Mouse (Mus musculus): Measurements from ENCODE around the gene Zdhhc5.

The Zdhhc5 gene

DNA sequence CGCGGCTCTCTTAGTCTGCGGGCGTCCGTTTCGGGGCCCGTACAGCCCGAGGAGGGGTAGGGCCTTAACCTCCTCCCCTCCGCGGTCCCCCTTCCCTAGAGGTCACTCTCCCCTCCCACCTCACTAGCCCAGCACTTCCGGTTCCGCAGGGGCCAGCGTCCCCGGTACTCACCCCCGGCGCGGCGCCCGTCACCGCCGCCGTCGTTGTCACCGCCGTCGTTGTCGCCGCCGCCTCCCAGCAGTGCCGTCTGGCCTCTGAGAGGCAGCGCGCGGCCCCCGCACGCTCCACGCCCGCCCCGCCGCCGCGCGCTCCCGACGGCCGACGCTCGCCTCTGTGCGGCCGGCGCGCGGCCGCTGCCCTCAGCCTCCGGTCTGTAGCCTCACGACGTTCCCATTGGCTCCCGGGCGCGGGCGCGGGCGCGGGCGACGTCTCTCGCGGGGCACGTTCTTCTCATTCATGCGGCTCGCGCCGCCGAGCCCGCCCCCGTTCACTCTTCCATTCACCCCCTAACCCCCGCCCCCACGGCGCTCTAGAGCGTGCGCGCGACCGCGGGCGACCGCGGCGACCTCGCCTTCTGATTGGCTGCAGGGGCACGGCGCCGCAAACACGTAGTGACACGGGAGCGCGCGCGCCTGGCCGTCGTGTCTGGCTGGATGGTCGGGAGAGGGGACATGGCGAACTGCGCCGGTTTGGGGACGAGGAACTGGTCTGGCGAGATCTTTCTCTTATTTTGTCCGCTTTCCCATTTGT is at the start of gene Zdhhc5:
Gene Zdhhc5, minus strand, starts transcription at position 370 of the 751 bp plus-strand sequence.
- DNase-seq = peak; percentile 99

DNA sequence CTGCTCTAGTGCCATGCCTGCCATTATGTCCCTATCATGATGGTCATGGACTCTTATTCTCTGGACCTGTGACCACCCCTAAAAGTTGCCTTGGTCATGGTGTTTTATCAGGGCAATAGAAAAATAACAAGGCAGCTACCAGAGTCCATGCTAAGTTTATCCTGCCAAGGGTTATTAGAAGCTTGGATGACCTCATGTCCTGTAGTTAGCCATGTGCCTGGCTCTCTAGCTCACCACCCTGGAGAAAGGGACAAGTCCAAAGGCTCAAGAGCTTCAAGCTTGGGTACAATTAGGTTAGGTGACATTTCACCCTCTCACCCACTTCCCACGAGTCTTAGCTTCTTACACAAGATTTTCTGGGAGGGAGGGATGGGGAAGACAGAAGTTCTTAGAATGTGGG is 47.8 kb upstream of the Zdhhc5 start:
- DNase-seq = no peak

DNA sequence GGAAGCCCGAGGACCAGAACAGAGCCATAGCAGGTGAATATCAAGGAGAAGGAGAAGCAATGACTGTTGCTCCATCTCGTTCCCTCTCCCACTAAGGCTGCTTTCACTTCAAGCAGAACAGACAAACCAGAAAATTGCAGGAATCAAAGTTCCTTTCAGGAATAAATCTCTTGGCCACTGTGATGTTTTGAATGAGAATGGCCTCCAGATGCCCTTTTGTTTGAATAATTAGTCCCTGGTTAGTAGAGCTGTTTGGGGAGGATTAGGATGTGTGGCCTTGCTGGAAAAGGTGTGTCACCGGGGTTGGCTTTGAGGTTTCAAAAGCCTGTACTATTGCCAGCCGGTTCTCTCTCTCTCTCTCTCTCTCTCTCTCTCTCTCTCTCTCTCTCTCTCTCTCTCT is 47.3 kb upstream of the Zdhhc5 start:
- DNase-seq = no peak

DNA sequence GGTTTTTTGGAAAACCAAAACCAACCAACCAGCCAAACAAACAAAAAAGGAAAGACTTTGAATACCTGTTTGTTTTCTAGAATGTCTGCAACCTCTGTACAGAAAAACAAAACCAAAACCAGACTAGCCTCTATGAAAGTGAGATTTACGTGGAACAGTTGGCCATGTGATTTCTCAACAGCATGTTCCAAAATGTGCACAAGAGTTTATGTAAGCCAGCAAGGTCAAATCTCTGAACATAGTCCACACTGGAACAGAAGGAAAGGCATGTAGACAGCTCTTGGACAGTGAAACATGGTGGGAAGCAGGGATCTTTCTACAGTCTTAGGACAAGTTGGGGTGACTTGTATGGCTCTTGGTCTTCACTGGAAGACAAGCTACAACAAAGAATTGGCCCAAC is 46.9 kb upstream of the Zdhhc5 start:
- no peak for DNase-seq

DNA sequence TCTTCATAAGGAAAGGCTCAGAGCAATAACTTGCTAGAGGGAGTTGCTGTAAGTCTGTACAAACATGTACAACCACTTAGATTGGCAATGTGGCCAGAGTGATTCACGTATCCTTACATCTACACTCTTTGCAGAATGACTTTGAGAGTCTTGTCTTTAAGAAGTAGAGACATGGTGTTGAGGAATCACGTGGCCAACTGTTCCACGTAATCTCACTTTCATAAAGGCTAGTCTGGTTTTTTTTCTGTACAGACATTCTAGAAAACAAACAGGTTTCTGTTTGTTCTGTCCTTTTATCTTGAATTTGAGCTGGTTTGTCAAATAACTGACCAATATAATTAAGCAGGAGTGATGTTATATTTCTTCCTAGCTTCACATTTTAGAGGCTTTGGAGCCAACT is 46.3 kb upstream of the Zdhhc5 start:
- DNase-seq = no peak

DNA sequence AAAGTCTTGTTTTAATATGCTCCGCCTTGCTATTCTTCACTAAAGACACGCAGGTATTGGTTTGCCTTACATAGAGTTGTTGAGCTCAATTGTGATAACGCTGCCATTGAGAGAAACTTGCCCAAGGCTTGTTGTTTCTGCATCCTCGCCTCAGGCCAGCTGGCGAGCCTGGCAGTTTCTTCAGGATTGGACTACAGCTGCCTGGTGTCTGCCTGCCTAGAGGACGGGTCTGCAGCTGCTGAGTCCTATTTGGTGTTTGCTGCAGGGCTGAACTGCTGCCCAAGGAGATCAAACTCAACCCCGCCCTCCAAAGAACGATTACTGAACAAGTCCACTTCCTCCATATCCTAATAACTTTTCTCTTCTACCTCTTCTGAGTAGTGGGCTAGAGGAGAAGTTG is 45.8 kb upstream of the Zdhhc5 start:
- DNase-seq = no peak

DNA sequence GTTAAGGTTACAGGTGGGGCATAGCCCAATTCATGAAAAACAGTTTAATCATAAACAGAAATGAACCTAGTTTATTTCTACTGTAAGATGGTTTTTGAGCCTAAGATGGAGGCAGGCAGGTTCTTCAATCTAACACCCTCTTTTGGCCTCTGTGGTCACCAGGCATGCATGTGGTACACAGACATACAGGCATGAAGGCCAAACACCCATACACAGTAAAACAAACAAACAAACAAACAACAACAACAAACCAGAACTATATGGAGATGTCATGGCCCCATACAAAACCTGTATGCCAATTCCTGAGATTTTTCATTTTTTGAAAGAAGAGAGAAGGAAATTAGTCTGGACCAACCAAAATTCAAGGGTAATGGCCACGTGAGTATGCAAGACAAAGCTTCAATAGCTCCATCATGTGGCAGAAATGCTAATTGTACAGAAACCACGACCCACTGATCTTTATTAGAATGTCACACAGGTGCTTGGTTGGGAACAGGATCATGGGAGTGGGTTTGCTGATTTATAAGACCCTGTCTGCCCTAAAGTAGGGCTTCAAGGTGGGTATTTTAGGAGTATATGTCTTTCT is 43.7 kb upstream of the Zdhhc5 start:
- no peak for DNase-seq

DNA sequence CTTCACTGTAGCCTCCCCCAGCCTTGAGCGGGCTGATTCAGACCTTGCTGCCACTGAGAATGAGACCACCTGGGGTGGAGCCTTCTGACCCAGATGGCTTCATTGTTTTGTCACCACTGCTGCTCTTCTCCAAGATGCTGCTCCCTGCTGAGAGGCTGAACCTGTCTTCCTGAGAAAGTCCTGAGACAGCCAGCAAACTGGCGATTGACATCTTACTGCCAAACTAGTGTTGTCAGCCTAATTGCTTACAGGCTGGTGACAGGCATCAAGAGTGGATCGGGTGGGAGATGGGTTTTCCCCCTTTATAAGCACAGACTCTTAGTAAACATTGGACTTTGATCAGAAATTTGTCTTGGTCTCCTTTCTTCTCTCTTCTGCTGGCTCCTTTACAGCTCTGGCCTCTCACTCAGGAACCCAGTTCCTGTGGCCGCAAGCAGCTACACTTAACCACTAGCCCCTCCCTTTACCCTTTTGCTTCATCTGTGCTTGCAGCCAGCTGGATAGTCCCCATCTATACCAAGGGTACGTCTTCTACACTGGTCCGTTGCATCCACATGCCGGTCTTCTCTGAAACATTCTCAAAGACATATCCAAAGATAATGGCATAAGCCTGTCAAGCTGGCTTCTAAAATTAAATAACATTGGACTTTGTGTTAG is 42.2 kb upstream of the Zdhhc5 start:
- DNase-seq = no peak

DNA sequence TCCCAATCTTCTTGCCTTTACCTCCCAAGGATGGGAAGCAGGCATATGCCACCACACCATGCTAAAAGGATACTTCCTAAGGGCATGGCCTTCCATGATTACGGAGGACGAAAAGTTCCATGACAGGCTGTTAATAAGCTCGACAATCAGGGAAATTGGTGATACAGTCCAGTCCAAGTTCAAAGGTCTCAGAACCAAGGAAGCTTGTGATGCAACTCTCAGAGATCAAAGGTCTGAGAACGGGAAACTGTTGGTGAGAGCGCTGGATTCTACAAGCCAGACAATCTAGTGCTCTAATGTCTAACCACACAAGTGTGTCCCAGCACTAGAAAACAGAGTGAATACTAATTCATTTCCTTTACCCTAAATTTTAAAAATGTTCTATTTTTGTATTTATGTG is 41.3 kb upstream of the Zdhhc5 start:
- DNase-seq = no peak

DNA sequence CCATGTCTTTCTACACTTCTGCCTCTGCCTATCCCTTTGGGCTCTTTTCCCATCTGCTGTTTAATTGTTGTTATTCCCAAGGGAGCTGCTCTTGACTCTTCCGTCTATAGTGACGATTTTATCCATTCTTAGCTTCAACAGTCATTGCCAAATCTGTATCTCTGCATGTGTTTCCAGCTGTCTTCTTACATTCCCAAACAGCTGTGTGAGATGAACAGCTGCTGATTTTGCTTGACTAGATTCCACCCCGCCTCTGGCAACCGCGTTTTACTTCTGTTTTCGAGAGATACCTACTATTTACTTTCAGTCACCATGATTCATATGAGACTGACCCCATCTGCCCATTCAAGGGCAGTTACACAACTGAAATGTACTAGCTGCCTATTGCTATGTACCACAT is 35.1 kb upstream of the Zdhhc5 start:
- no peak for DNase-seq

DNA sequence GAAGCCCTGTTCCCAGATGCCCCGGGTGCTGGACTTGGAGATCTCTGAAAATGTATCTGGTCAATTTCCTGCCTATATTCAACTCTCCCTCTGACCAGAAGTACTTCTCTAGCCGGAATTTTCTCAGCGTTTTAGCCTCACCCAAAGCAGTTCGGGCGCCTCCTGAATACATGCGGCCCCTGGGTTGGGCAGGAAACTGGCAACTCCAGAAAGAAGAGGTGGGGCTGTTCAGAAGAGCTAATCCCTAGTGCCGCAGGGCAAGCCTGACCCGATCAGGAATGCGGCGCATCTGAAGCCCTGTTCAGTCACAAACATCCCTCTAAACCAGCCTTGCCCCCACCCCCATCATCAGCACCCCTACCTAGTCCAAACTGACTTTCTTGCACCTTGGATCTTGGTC is 29.1 kb upstream of the Zdhhc5 start:
- DNase-seq = no peak

DNA sequence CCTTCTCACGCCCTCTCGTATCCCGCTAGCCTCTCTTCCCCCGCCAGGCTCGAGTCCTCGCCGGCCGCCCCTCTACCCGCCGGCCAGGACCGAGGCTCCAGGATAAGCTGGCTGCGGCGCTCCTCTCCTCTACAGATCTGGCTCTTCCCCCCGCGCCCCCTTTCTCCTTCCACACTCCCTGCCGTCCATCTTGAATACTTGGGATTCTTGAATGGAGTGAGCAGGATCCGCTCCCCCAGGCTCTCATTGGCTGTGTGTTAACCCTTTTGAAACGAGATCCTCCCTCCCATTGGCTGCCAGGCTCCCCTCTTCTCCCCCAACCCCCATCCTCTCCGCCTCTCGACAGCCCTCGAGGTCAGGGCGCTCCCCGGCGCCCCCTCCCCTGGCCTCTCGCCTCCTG is 28.6 kb upstream of the Zdhhc5 start, which contains the start of gene Gm19426:
Gene Gm19426, minus strand, starts transcription at position 95 of the 400 bp plus-strand sequence.
- DNase-seq = peak; percentile 71

DNA sequence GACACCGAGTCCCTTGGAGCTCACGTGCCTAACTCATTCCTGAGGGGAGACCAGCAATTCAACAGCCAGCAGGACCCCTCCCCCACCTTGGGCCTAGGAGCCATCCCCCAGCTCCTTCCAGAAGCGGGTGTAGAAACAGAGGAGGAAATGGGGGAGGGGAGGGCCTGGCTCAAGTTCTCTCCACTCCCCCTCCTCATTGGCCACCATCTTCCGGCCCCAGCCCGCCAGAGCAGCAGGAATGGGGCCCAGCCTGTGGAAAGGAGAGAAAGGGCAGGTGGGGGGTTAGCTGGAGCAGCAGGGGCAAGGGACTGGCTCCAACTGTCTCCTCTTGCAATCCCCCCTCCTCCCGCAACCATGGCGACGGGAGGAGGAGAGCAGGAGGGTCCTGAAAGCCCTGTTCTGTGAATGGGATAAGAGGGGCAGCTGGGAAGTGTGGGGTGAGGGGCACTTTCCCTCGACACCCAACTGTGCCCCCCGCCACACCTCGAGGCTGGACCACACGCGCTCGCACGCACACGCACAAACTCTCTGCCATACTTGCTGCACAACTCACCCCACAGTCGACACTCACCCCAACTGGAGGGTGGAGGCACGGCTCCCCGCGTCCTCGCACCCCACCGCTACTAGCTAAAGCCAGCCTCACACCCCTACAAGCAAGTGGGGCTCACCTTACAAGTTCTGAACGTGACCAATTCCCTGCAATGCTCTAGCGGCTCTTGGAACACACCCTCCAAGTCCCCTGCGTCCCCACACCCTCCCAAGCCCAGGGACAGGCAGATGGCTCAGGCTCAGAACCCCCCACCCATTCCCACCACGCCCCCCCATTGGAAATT is 27.7 kb upstream of the Zdhhc5 start:
- peak; percentile 38 for DNase-seq

DNA sequence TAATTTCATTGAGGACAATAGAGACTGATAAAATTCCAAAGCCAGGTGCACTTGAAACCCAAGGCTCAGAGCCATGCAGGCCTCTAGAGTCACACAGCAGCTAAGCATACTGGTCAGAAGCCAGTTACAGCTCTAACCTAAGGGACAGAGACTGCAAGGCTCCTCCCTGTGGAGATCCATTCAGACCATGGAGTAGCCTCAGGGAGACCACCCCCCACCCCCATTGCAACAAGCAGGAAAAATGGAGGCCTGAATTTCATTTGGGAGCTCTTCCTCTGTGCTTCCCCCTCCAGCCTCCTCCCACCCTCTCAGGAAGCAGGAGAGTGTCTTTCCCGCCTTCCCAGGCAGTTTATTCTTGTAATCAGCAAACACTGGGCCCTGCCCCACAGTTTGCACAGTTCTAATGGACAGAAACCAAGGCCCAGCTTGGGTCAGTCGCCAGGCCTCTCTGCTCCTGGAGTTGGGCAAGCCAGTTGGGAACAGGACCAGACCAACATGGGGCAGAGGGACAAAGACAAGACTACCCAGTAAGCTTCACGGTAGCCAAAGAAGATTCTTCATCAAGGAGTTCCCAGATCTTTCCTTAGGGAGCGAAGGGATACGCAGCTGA is 27.0 kb upstream of the Zdhhc5 start:
- no peak for DNase-seq

DNA sequence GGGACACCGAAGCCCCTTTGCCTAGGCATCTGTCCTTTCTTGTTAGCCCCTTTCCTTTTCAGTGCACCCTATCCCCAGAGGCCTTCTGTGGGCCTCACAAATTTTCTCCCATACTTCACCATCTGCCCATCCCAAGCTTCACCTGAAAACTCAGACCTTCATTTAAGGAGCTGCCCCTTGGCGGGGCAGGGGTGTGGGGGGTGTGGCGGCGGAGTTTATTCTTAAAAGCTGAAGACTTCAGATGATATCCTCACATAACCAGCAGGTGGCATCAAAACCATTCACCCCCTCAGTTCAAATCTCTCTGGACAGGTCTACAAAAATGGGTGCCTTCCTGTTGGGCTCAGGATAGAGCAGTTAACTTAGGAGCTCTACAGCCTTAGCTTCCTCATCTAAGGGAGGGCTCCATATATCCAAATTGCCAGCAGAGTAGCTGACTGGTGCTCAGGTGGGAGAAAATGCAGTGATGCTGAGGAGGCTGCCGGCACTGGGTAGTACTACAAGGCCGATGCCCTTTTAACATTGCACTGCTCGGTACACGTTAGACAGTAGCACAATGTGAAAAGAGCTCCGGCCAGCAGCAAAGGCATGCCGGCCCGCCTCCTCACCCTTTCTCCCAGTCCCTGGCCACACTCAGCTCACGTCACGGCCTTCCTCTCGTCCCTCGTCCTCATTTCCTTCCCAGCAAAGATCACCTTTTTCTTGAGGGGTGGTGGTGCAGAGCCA is 25.8 kb upstream of the Zdhhc5 start:
- DNase-seq = no peak

DNA sequence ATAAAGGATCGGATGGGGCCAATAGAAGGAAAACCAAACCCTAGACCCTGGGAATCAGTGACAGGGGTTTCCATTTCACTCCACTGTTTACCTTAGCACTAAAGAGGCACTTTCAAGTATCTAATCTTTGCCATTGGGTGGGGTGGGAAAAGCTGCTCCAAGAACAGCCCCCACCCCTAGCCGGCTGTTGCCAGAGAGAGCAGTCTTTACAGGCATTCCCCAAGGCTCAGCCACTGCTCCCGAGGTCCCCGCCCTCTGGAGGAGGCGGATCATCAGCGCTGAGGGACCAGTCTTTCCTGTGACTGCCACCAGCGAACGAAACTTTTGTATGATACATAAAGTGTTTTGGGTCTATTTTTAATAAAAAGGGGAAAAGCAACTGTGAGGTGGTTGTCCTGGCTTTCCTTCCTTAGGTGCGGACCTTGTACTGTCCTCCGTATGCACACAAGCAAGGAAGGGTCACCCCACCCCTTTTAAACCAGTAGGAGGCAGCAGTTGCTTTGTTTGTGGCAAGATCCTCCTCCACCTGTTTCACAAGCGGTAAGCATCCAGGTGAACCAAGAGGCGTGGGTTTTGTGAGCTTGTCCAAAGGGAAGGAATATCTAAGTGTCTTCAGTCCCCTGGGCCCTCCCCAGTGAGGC is 23.4 kb upstream of the Zdhhc5 start:
- no peak for DNase-seq

DNA sequence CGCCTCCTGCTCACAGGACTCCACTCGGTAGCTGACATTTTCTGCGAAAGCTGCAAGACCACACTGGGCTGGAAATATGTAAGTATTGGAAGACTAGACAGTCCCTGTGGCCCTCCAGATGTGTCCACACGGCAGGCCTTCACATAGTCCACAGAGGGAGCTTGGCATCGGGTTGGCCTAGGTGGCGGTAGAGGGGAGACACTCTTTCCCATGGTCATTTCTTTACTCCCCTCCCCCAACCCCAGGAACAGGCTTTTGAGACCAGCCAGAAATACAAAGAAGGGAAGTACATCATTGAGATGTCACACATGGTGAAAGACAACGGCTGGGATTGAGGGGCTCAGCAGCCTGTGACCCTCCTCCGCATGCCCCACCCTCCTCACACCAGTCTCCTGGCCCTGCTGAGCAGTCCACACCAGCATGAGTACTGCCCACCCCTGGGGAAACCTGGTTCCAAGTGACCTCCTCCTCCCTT is 22.5 kb upstream of the Zdhhc5 start:
- no peak for DNase-seq

DNA sequence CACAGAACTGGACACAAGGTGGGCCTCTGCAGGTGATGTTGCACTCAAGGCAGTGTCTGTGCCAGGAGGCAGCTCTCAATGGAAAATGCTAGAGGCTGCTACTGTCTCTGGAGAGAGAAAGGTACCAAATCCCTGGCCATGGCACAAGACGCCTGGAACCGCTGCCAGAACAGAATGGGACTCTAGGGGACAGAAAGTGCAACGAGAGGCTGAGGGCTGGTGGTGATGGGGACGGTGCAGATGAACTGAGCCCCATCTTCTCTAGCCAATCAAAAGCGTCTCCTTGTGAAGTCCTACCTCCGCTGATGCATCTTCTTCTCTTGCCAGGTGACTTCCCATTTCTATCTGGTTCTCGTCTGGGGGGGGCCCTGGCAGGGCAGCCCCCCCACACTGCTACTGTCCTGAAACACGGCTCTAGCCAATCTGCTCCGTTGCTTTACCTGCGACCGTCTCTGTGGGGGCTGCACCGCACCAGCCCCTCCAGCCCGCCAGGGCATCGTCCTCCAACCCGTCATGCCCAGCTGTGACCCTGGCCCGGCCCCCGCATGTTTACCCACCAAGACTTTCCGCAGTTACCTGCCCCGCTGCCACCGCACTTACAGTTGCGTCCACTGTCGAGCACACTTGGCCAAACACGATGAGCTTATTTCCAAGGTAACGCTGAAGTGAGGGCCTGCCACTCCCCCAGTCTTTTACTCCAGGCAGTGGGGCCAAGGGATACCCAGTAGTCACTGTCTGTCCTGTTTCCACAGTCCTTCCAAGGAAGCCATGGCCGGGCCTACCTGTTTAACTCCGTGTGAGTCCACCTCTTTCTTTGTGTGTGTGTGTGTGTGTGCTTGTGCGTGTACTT is 21.6 kb upstream of the Zdhhc5 start:
- no peak for DNase-seq

DNA sequence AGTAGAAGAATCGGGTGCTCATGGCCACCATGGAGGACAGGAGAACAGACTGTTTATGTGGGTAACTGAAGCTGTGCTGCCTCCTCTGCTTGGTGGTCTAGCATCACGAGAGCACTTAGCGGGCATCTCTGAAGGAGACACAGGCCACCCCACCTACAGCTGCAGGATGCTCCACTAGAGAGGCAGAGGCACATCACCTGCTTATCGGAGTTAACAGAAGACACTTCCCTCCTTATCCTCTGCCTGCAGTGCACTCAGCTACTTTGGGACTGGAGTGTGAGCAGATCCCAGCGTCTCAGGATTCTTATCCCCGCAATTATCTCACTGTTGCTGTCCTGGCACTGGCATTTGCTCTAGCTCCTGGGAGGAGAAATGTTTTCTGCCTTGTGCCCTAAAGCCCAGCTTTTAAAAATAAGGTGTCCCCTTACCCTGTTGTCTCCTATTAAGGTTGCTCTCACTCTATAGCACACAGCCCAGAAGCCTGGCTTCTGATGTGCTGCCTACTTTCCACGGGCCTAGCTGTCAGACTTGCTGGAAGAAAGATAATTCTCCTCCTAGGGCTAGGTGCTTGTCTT is 20.5 kb upstream of the Zdhhc5 start:
- no peak for DNase-seq

DNA sequence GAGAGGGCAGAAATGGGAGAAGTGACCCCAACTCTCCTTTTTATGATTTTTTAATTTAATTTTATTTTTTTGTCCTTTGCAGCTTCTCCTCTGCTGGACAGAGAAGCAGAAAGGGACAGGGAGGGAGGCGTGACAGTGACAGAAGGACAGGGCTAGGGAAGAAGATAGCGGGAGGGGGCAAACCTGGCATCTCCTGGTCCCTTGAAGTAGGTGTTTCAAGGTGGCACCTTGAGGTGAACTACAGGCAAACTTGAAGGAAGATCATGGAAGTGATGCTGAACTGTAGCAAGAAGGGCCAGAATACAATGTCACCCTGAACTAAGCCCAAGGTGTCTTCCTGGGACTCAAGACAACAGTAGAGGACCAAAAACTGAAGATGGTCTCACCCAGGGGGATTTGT is 19.9 kb upstream of the Zdhhc5 start:
- DNase-seq = no peak
